22 mouse cellular contexts compared by ENCODE assay signal in the genomic region with DNA sequence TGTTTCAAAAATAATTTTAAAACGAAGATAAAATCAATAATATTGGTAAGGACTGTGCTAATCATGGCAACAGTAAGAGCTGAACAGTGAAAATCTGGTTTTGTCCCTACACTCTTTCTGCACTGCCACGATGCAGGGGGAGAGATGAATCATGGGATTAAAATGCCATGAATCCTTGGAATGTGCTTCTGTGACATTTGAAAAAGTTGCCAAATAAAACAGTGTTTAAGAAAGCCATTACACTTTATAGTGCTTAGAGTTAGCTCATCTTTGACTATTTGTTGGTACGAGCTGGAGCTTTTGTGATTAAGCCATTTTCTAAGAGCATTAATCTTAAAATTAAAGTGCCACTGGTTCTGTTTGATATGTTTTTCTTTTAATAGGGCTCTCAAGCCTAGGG.
"Had no signal": no experiment of that assay in that cellular context is flagged by ENCODE, and none has a peak within 500 bp of the region (broad histone marks: within the 10 kb centered on the region; RNA-seq: fewer than 3 reads in every experiment).

No protein-coding gene starts in this region.

- H3K4me3 ChIP-seq: left cerebral cortex, adult 2 months; limb, embryonic 13.5 days; liver, embryonic 12.5 days; liver, embryonic 15.5 days; lung, embryonic 15.5 days; midbrain, embryonic 12.5 days; midbrain, embryonic 15.5 days; neural tube, embryonic 12.5 days; neural tube, embryonic 15.5 days had no signal

- DNase-seq: kidney, adult 8-10 months; layer of hippocampus, postnatal 36 days; left cerebral cortex, postnatal 4 days; liver; lung, postnatal 10 days; lung, postnatal 4 days; right cerebral cortex, adult 18-20 months; right cerebral cortex, postnatal 14 days; right cerebral cortex, postnatal 4 days; thymus, adult 2 months; thymus, postnatal 14 days; thymus, postnatal 4 days had no signal

- H3K27ac ChIP-seq: left cerebral cortex, adult 2 months; limb, embryonic 13.5 days; liver, embryonic 12.5 days; liver, embryonic 15.5 days; lung, embryonic 15.5 days; midbrain, embryonic 12.5 days; midbrain, embryonic 15.5 days; neural tube, embryonic 12.5 days; neural tube, embryonic 15.5 days; stomach, postnatal 0 days had no signal

- H3K36me3 ChIP-seq: limb, embryonic 13.5 days; liver, embryonic 12.5 days; liver, embryonic 15.5 days; lung, embryonic 15.5 days; midbrain, embryonic 12.5 days; midbrain, embryonic 15.5 days; neural tube, embryonic 12.5 days; neural tube, embryonic 15.5 days had no signal

- H3K27me3 ChIP-seq: limb, embryonic 13.5 days; liver, embryonic 12.5 days; liver, embryonic 15.5 days; lung, embryonic 15.5 days; midbrain, embryonic 12.5 days; midbrain, embryonic 15.5 days; neural tube, embryonic 12.5 days; neural tube, embryonic 15.5 days had no signal

- H3K4me1 ChIP-seq: limb, embryonic 13.5 days; liver, embryonic 12.5 days; liver, embryonic 15.5 days; lung, embryonic 15.5 days; midbrain, embryonic 12.5 days; midbrain, embryonic 15.5 days; neural tube, embryonic 12.5 days; neural tube, embryonic 15.5 days had no signal

- ATAC-seq: liver, embryonic 12.5 days; midbrain, embryonic 15.5 days had no signal
